Mouse (Mus musculus): ENCODE measurements around the gene Sesn3.

DNA sequence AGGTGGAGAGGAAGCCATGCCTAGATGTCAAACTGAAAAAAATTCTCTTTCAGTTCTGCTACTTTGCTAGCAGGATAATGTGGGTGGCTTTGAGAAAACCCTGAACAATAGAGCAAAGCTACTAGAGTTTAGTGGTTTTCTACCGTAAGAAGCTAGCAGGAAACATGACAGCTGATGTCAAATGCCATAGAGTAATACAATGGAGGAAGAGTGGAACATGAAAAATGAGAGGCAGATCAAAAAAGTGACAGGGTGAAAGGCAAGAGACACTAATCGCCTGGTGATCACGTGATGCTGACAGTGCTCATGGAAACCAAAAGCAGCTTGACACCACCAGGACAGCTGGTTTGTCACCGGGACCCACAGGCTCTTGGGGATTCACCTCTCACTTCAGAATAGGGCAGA lies 12.3 kb upstream of the Sesn3 start:
- TF ChIP-seq POLR2A (IDR thresholded peaks at IDR 0.05; ENCODE audit: borderline replicate concordance, extremely low read depth, insufficient read depth, insufficient read length, poor library complexity, severe bottlenecking) (no peak), CTCF (IDR thresholded peaks at IDR 0.05; ENCODE audit: borderline replicate concordance, extremely low read depth, insufficient read depth, insufficient read length) (no peak)

Measured in brain, embryonic 14.5 days (tissue).